Mouse (Mus musculus): ENCODE measurements around the gene Tmem212. TPM values are rescaled to one million over a fixed set of nuclear protein-coding genes. Genes with fewer than 3 reads are reported as not detected.

Tmem212 gene
- total RNA-seq, 2 experiments from 2014 or later = not detected

GRCm38 (mm10) chr3:27859161-27859561, 37.0 kb downstream of the Tmem212 start:
- DNase-seq (ENCODE audit: low spot score) = no peak
- intact Hi-C loops (cut with DNase I) = no loop called here

GRCm38 (mm10) chr3:27858441-27859115, 37.6 kb downstream of the Tmem212 start:
- no peak for DNase-seq (ENCODE audit: low spot score)
- intact Hi-C loops (cut with DNase I) = no loop called here

GRCm38 (mm10) chr3:27856288-27856687, 39.9 kb downstream of the Tmem212 start:
- DNase-seq (ENCODE audit: low spot score) = no peak
- intact Hi-C loops (cut with DNase I) = no loop called here

GRCm38 (mm10) chr3:27854431-27855180, 41.6 kb downstream of the Tmem212 start:
- intact Hi-C loops (cut with DNase I) = no loop called here
- DNase-seq (ENCODE audit: low spot score) = no peak

- no peak for DNase-seq (ENCODE audit: low spot score)
- intact Hi-C loops (cut with DNase I) = no loop called here
Measured at GRCm38 (mm10) chr3:27843266-27843665, 52.9 kb downstream of the Tmem212 start.

- DNase-seq (ENCODE audit: low spot score) = no peak
- intact Hi-C loops (cut with DNase I) = no loop called here
Measured at GRCm38 (mm10) chr3:27842856-27843255, 53.3 kb downstream of the Tmem212 start.

- no peak for DNase-seq (ENCODE audit: low spot score)
- intact Hi-C loops (cut with DNase I) = no loop called here
Measured at GRCm38 (mm10) chr3:27840311-27840710, 55.9 kb downstream of the Tmem212 start.

GRCm38 (mm10) chr3:27839795-27840194, 56.4 kb downstream of the Tmem212 start:
- no peak for DNase-seq (ENCODE audit: low spot score)
- intact Hi-C loops (cut with DNase I) = no loop called here

- intact Hi-C loops (cut with DNase I) = no loop called here
- DNase-seq (ENCODE audit: low spot score) = no peak
Measured at GRCm38 (mm10) chr3:27839231-27839630, 56.9 kb downstream of the Tmem212 start.

GRCm38 (mm10) chr3:27836297-27836696, 59.9 kb downstream of the Tmem212 start:
- DNase-seq (ENCODE audit: low spot score) = no peak

GRCm38 (mm10) chr3:27835786-27836185, 60.4 kb downstream of the Tmem212 start:
- intact Hi-C loops (cut with DNase I) = no loop called here

More at GRCm38 (mm10) chr3:27836297-27836696, 59.9 kb downstream of the Tmem212 start:
- intact Hi-C loops (cut with DNase I) = no loop called here

GRCm38 (mm10) chr3:27828755-27829154, 67.4 kb downstream of the Tmem212 start:
- intact Hi-C loops (cut with DNase I) = no loop called here
- DNase-seq (ENCODE audit: low spot score) = no peak

More at GRCm38 (mm10) chr3:27835786-27836185, 60.4 kb downstream of the Tmem212 start:
- DNase-seq (ENCODE audit: low spot score) = no peak

GRCm38 (mm10) chr3:27827236-27827635, 68.9 kb downstream of the Tmem212 start:
- DNase-seq (ENCODE audit: low spot score) = no peak
- intact Hi-C loops (cut with DNase I) = no loop called here

- no peak for DNase-seq (ENCODE audit: low spot score)
- intact Hi-C loops (cut with DNase I) = no loop called here
Measured at GRCm38 (mm10) chr3:27825985-27826384, 70.2 kb downstream of the Tmem212 start.

Other genes with a start within 250 kb of the Tmem212 start
- 10 to 100 TPM; 58.5 to 69.4 TPM for gene Fndc3b, start 185.1 kb downstream of the Tmem212 start, total RNA-seq (2021)
- gene Pld1, start 42.3 kb upstream of the Tmem212 start, total RNA-seq (2021) = 10 to 100 TPM; 12.5 to 13.5 TPM